Mouse (Mus musculus): ENCODE results near the gene Sec31a.

Sec31a gene

GRCm38 (mm10) chr5:100408485-100408884 lies 7.5 kb downstream of the Sec31a start:
- no peak for DNase-seq (ENCODE audit: extremely low spot score)

- DNase-seq (ENCODE audit: extremely low spot score): no peak
These were observed 19.3 kb downstream of the Sec31a start for GRCm38 (mm10) chr5:100396753-100397152.

GRCm38 (mm10) chr5:100393681-100394080 lies 22.4 kb downstream of the Sec31a start:
- no peak for DNase-seq (ENCODE audit: extremely low spot score)

GRCm38 (mm10) chr5:100392436-100392955 lies 23.5 kb downstream of the Sec31a start:
- DNase-seq (ENCODE audit: extremely low spot score): no peak

GRCm38 (mm10) chr5:100383782-100384510 lies 32.1 kb downstream of the Sec31a start:
- no peak for DNase-seq (ENCODE audit: extremely low spot score)

GRCm38 (mm10) chr5:100381094-100381493 lies 34.9 kb downstream of the Sec31a start:
- no peak for DNase-seq (ENCODE audit: extremely low spot score)

- DNase-seq (ENCODE audit: extremely low spot score): no peak
These were observed 35.8 kb downstream of the Sec31a start for GRCm38 (mm10) chr5:100380277-100380676.

GRCm38 (mm10) chr5:100378981-100379380 lies 37.1 kb downstream of the Sec31a start:
- no peak for DNase-seq (ENCODE audit: extremely low spot score)

- DNase-seq (ENCODE audit: extremely low spot score): no peak
These were observed 37.8 kb downstream of the Sec31a start for GRCm38 (mm10) chr5:100378211-100378610.

GRCm38 (mm10) chr5:100377376-100377775 lies 38.7 kb downstream of the Sec31a start:
- DNase-seq (ENCODE audit: extremely low spot score): no peak

- no peak for DNase-seq (ENCODE audit: extremely low spot score)
These were observed 41.3 kb downstream of the Sec31a start for GRCm38 (mm10) chr5:100374703-100375102.

GRCm38 (mm10) chr5:100373952-100374351 lies 42.1 kb downstream of the Sec31a start:
- DNase-seq (ENCODE audit: extremely low spot score): peak; percentile 33

- no peak for DNase-seq (ENCODE audit: extremely low spot score)
These were observed 45.1 kb downstream of the Sec31a start for GRCm38 (mm10) chr5:100370919-100371318.

GRCm38 (mm10) chr5:100369825-100370459 lies 46.1 kb downstream of the Sec31a start:
- no peak for DNase-seq (ENCODE audit: extremely low spot score)

GRCm38 (mm10) chr5:100369093-100369492 lies 46.9 kb downstream of the Sec31a start:
- DNase-seq (ENCODE audit: extremely low spot score): no peak

- no peak for DNase-seq (ENCODE audit: extremely low spot score)
These were observed 47.5 kb downstream of the Sec31a start for GRCm38 (mm10) chr5:100368527-100368926.

GRCm38 (mm10) chr5:100367051-100367450 lies 49.0 kb downstream of the Sec31a start:
- no peak for DNase-seq (ENCODE audit: extremely low spot score)

GRCm38 (mm10) chr5:100360296-100360695 lies 55.7 kb downstream of the Sec31a start:
- DNase-seq (ENCODE audit: extremely low spot score): no peak

GRCm38 (mm10) chr5:100358334-100358733 lies 57.7 kb downstream of the Sec31a start:
- no peak for DNase-seq (ENCODE audit: extremely low spot score)

GRCm38 (mm10) chr5:100354644-100355043 lies 61.4 kb downstream of the Sec31a start:
- DNase-seq (ENCODE audit: extremely low spot score): no peak

GRCm38 (mm10) chr5:100352986-100353848 lies 62.8 kb downstream of the Sec31a start:
- no peak for DNase-seq (ENCODE audit: extremely low spot score)

- DNase-seq (ENCODE audit: extremely low spot score): no peak
These were observed 65.1 kb downstream of the Sec31a start for GRCm38 (mm10) chr5:100350907-100351456.
